Mouse (Mus musculus) lung, postnatal 0 days (tissue): ENCODE measurements around the gene Osbpl9.

Source experiments
- CTCF ChIP-seq: IDR thresholded peaks from 2 replicates; pipeline ENCODE4 v1.5.1; 2016; ENCODE audit warnings: antibody characterized with exemption, mild to moderate bottlenecking
- EP300 ChIP-seq: IDR thresholded peaks from 2 replicates; pipeline ENCODE4 v1.6.1; 2016; ENCODE audit warnings: antibody characterized with exemption, mild to moderate bottlenecking, control low read depth

DNA sequence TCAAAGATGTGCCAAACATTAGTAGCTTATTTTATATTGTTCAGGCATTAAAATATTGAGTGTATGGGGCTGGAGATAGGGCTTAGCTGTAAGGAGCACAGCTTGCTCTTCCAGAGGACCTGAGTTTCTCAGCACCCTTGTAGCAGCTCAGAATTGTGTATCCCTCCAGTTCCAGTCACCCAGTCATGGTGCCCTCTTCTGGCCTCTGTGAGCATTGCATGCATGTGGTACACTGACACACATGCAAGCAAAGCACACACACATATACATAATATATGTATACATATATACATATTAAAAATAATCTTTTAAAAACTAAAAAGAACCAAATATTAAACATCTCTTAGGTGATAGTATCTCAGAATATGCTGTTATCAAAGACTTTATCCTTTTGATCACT, 165.7 kb downstream of the Osbpl9 start:
- TF ChIP-seq CTCF (peak; percentile 80), EP300 (no peak)
